Mouse (Mus musculus) left cerebral cortex, adult 18-20 months (tissue): Measurements from ENCODE around the gene Arhgap18. TPM values are rescaled to one million over a fixed set of nuclear protein-coding genes. Genes with fewer than 3 reads are reported as not detected.

ENCODE experiments used
- DNase-seq, 2 experiments: peaks; one replicate each; pipeline ENCODE4 v3.0.0; 2021 to 2022; ENCODE audit warnings: low spot score in 2 of 2, mixed read lengths in 1 of 2
- total RNA-seq, 2 experiments: library from RNA; stranded (reverse); gene quantifications; 2 replicates each; pipeline ENCODE4 v1.2.3; 2021

The Arhgap18 gene
- total RNA-seq, 2 experiments from 2014 or later, result 10.3 to 11.7 TPM

DNA sequence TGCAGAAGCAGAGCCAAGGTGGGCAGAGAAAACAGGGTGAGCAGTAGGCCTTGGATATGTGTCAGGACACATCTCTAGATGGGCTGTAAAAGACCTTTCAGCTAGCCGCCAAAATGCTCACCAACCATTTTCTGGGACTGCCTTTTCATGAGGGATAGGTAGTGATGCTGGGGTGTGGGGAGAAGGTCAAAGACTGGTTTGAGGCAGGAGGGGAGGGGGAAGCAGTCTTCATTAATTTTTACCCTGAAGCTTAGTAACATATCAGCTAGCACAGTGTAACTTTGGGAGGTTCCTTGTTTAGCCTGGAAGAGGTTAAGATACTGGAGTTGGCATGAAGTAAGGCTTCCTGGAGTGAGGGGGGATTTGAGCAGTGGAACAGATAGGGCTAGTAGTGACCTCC lies 21.0 kb downstream of the Arhgap18 start:
- no peak for DNase-seq

DNA sequence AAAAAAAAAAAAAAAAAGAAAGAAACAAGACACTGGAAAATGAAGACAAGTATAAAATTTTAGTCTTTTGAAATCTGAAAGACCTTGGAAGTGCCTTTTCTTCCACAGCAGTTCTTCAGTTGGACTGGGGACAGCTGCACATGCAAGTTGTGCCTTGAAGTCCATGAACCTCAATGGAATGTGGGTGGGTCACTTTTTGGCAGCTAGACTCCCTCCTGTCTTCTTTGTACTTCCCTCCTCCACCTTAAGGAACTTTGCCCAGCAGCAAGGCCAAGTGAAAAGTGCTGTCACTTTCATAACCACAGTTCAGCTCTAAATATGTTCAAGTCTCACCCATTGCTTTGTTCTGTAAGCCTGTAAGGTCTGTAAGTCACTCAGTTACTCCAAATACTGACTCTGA lies 23.2 kb downstream of the Arhgap18 start:
- DNase-seq, result no peak

DNA sequence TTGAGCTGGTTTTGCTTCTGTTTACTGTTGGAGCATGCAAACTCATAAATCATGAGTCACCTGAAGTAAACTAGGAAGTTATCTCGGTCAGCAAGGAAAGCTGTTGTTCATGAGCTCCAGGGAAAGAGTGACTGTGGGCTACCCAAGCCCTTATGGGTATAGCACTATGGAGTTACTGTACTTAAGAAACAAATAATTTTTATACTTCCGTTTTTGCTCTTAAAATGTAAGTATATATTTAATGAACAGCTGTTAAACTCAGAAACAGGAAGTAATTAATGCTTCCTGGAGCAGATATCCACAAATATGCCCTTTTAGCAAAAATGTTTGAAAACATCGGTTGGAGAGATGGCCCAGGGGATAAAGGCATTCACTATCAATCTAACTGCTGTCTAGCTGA lies 27.4 kb downstream of the Arhgap18 start:
- DNase-seq, result no peak

DNA sequence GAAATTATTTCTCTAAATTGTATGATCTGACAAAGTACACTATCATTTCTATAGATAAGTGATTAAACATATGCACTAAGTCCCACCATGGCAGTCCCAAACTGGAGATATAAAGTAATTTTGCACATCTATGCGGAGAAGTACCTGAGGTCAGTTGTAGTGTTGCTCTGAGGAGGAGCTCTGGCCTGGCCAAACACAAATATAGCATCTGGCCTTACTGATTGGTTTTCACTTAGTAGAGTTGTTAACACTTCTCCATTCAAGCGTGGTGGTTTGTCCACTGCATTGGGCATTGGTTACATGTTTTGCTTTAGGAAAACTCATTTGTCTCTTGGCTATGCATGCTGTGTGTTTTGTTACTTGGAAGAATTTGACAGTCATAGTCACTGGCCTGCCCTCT lies 36.5 kb downstream of the Arhgap18 start:
- DNase-seq, result no peak

DNA sequence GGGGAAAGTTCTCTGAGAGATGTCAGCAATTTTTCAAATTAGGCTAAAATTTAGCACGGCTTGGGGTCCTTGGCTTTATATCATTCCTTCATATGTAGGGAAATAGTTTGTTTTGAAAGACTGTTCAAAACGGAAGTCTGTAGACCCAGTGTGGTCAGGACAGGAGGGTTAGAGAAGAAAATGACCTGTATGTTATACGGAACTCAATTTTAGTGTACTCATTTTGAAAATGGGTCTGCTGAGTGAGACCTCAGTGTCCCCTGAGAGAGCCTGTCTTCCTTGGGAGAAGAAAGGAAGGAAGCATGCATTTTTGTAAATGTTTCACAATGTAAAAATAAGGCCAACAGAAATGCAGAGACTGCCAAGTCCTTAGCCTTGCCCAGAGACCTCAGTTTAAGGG lies 38.6 kb downstream of the Arhgap18 start:
- no peak for DNase-seq

DNA sequence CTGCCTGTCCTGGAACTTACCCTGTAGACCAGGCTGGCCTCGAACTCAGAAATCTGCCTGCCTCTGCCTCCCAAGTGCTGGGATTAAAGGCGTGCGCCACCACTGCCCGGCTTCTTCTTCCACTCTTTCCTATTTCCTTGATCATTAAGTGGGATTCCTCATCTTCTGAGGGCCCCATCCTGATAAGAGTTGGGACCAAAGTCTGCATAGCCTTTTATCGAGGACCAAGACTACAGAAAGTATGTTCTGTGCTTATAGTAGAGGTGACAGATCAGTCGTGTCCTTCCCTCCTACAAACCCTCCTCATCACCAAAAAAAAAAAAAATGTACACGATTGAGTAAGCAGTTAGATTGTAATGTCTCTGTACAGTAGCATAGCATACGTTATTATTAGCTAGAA lies 39.8 kb downstream of the Arhgap18 start:
- DNase-seq, result no peak

DNA sequence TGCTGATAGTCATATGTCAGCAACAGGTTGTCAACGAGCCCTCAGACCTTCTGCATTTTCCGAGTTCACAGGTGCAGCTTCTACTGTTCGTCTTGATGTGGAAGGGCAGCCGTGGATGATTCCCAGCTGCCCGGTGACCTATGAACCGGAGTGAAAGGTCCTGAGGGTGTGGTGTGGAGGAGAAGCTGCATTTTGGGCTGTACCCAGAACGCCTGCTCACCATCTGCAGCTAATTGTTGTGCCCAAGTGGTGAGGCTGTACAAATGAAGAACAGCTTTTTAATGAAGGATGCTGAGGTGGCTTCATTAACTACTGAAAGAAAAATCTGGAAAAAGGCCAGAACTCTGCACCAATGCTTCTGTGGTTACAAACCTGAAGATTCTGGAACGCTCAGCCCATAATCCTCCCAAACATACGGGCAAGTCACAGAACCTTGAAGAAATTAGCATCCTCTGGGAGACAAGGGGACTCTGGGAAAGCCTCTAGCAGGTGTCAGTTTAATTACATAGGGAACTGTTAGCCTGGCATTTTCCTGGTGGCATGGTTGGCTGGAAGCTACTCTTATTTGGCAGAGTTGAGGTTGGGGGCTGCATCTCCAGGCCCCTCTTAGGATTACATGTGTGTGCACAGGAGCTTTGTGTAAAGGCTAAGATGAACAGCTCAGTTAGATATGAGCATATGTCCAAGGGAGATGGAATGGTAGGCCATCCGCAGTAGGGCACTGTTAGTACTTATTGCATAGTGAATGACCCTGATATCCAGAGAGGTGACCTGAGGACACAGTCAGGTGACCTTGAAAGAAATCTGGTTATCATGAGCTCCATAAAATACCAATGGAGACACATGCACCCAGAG lies 43.4 kb downstream of the Arhgap18 start:
- DNase-seq, result no peak

DNA sequence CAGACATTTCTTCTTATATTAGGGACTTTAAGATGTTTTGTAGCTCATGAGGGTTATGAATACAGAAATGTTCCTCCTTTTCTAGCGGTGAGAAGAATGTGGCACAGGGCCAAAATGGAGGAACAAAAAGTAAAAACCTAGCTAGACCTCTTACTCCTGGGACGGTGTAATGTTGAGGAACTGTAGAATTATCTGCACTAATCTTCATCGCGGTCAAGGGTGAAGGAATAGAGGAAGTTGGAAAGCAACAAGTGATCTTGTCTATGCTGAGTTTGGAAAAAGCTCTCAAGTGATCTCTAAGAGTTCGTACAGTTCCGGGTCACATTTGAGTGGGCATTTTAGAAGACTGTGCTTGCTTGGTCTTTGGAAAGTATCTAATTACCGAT lies 44.1 kb downstream of the Arhgap18 start:
- no peak for DNase-seq

DNA sequence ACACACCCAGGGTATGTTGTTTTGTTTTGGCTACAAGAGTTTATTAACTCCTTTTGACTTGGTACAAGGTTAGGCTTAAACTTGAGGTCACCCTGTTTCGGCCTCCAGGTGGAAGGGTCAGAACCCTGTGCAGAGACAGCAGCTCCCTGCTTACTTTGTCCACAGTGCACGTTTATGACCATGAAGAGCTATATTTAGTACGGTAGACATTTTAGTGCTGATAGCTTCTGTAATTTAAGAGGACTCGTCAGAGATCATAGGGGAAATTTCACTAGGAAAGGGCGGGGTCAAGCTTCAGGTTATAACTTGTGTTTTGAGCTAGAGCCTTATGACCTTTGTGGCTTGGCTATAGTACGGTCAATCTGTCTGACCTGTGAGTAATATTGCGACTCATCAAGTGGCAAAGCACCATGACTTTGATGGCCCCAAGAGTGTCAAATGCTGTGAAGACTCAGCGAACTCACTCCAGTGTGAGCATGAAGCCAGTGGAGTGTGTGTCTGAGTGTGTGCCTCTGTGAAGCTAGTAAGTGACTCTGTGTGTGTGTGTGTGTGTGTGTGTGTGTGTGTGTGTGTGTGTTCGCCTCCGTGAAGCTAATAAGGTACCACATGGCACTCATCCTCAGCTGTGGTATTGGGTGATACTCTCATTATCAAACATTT lies 45.7 kb downstream of the Arhgap18 start:
- no peak for DNase-seq

DNA sequence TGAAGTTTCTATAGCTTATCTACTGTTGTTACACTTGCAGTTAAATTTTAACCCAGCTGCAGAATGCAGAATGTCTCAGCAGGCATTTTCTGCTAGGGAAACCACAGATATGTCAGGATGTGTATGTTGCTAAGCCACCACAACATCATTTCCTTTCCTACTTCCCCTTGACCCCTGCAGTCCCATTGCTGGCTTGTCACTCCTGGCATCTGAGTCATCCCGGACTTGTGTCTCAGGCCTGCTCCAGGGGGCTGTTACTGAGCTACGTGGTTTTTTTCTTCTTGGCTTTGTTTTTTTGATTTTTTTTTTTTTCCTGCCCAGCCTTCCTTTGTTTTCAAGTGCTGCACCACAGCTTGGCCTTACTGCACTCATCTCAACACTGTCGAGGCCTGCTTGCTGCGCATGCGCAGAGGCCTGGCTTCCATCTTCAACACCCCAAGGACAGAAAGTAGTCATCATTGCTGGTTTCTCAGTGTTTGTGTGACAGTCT lies 46.4 kb downstream of the Arhgap18 start:
- DNase-seq, result no peak

DNA sequence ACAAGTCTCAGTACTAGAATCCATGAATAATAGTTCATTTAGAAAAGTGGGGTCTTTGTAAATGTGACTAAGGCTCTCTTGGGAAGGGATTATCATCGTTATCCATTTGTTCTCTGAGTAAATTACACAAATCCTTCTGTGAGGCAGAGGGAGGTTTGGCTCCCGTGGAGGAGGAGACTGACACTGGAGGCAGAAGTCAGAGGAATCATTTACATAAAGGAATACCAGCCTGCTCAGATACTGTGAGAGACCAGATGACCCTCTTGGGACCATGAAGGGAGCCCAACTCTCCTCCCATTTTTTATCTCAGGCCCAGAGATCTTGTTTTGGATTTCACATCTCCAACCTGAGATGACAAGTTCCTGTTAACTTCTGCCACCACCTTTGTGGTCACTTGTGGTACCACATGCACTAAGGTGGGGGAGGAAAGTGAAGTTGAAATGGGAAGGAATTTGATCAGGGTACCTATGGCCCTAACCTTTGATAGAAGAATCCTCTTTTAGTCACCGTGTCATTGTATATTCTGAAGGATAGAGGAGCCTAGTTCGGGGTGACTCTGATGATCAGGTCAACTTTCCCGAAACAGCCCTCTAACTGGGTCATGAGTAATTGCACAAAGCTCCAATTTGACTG lies 51.2 kb downstream of the Arhgap18 start:
- no peak for DNase-seq

DNA sequence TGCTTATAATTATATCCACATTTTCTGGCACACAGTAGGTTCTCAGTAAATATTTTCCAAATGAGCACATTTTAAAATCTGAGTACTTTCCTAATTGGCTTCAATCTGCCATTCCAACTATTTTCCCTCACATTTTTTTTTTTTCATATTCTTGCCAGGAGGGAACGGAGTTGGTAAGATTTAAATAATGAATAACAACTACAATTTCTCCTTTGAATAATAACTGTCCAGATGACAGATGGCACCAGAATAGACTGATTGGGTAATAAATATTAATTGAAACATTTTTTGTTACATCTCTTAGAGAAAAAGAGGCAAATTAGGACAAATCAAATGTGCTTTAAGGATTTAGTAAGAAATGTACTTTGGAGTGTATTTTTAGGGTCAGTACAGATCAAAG lies 51.8 kb downstream of the Arhgap18 start:
- DNase-seq, result no peak

DNA sequence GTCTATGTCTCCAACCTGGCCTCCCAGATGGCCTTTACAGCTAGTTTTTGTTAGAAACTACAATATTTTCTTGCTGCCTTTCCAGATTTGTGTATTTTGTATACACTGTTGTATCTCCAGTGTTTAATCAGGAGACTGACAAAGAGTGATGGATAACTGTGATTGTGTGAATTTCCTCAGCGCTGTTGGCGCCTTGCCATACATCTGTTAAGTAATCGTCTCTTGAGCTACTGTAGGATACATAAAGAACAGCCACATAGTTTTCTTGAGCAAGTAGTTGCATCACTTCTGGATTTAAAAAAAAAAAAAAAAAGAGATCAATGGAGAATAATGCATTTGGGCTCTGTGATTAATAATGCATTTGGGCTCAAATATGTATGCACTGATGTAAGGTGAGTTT lies 52.9 kb downstream of the Arhgap18 start:
- DNase-seq, result no peak

DNA sequence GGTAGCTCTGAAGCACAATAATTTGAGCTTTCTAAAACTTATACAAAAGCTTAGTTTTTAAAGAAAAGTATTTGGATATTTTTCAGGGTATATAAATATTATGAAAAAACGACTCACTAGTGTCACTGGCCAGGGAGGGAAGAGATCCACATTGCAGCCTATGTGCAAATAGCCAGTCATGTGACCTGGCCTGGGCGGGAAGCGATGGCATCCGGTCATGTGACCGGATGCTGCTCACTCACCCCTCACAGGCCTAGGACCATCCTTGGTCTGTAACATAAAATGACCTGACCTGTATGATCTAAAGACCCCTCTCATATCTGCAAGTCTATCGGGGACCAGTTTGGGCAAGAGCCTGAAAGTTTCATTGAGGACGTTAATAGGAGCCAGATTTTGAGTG lies 56.8 kb downstream of the Arhgap18 start:
- no peak for DNase-seq

DNA sequence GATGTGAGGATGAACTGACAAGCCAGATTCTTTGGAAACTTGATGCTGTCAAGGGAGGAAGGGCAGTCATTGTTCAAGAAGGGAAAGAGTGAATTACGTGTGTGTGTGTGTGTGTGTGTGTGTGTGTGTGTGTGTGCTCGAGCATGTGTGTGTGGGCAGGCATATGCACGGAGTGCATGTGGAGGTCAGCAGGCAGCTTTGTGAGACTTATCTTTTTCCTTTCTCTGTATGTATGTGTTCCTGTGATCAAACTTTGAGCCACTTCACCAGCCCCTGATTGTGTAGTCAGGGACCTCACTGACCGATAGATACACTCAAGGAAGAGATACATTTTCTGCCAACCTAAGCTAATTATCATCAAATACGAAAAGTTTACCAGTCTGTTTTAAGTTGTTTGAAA lies 57.6 kb downstream of the Arhgap18 start:
- no peak for DNase-seq

DNA sequence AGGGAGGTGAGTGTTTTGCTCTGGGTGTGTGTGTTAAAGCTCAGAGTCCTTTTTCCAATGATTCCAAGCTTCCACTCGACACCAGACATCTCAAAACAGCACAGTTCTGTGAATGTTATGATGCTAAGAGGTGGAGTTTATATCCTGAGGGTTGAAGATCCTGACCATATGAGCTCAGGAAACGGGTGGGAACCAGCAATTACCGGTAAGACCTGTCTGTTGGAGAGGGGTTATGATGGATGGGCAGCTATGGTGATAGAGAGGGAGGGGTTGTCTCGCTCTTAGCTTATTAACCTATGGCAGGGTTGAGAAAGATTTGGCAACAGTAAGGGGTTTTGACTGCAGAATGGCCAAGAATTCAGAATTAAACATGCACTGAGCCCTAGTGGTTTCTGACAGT lies 58.1 kb downstream of the Arhgap18 start:
- DNase-seq, result no peak

DNA sequence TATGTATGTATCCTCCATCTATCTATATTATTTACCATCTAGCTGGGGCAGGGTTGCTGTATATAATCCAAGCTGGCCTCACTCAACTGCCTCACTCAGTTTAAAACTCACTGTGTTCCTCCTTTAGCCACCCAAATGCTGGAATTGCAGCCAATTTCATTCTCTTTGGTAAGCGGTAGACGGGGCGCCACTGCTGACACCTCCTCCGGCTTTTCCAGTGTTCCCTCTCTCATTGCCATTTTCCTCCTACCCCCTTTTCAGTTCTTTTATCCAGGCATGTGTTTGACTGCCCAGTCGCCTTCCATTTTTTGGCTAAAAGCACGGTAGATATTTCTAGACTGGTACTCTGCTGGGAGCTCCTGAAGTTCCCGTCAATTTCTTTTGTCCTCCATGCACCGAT lies 62.4 kb downstream of the Arhgap18 start:
- peak; percentile 73 to 78 for DNase-seq

DNA sequence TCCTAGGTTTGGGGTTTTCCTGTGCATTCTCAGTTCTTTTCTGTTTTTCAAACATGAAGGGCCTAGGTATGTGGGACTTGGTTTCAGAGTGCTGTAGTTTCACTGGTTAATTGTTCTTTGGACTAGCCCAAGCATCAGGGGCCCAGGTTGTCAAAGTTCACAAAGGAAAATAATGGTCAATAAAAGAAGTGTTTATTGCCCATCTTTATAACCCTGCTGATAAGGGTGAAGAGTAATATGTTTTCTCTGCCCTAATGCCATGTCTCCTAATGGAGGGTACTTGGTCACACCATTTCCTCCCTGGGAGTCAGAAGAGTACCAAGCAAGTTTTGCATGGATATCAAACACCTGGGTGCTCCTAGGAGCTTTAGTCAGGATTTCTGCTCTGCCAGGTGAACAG lies 67.1 kb downstream of the Arhgap18 start:
- DNase-seq, result no peak

DNA sequence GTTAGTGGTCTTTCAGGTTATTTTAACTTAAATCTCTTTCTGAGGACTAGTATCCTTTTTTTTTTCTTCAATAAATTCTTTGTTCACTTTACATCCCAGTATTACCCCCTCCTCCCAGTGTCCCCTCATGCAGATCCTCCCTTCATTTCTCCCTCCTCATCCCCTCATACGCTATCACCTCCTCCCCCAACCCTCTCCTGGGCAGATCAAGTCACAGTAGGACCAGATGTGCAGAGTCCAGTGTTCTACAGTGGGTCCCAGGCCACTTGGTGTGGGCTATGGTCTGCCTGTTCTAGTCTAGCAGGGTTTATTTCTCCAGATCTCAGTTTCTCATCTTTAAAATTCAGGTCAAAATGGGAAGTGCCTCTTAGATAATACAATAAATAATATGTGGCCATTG lies 67.7 kb downstream of the Arhgap18 start:
- DNase-seq, result no peak

DNA sequence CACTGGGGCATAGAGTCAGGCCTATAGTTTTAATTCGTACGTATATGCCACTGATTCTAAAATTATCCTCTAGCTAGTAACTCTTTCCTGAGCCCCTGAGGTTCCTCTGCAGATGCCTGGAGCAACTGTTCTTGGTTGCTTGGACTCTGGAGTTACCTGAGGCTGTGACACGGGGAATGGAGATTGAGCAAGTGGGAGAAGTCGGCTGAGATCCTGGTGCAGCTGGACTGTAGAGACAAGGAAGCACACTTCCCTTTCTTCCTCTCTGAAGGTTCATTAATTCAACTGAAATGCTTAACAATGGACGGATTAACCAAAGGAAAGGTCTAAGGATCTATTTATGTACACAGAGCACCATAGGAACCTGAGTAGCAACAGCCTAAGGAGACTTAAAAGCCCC lies 70.8 kb downstream of the Arhgap18 start:
- DNase-seq, result no peak

DNA sequence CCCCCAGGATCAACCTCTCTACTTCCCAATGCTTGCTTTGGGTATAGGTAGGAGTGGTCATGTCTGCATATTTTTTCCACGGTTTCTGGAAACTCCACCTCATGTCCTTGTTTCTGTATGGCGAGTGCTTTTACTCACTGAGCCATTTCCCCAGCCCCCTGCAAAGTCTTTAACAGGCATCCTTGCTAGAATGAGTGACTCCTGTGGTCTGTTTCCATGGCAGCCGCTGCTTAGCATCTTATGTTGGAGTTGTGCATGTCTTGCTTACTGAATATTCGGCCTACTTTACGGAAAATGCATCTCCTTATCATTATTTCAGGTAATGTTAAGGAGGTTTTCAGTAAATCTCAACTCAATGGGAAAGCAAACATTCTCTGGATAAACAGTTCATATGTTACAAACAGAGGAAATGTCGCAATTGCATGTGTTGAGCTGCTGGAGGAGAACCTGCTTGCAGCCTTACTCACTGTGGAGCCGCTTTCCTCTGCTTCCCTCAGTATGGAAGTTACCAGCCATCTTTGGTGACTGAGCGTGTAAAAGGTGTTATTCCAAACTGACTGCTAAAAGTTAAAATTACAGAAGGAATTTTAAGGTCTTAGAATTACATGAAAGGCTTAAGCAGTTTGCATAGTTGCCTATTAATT lies 72.1 kb downstream of the Arhgap18 start:
- DNase-seq, result peak in 1 of 2 experiments; percentile 22

DNA sequence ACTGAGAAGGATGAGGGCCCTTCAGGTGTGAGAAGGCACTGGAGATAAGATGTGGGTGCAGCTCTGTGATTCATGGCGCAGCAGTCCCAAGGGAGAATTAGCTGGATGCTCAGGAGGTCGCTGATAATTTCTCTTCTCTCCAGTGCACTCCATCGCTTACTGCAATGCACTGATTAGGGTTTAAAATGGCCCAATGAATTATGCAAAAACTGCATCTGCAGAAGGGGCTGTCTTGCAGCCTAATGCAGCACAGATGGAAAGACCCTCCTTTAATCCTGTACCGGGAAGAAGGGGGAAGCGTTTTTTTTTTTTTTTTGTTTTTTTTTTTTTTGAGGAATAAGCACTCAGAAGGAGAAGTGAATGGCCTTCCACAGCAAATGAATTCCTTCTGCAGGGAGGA lies 74.1 kb downstream of the Arhgap18 start:
- no peak for DNase-seq
